Mouse (Mus musculus) bone marrow, adult 2 months (tissue): ENCODE data around the gene Zswim3.

Source experiments
- CTCF ChIP-seq: fragments of 200-500 bp; IDR thresholded peaks from 2 replicates; pipeline ENCODE4 v1.5.1; 2011; ENCODE audit warnings: low read length, control low read depth; ENCODE audit not compliant: control insufficient read depth, insufficient read depth
- POLR2A ChIP-seq: fragments of 200-500 bp; IDR thresholded peaks from 2 replicates; pipeline ENCODE4 v1.6.1; 2011; ENCODE audit warnings: low read depth, mild to moderate bottlenecking, control low read depth, low read length, borderline replicate concordance; ENCODE audit not compliant: control insufficient read depth

DNA sequence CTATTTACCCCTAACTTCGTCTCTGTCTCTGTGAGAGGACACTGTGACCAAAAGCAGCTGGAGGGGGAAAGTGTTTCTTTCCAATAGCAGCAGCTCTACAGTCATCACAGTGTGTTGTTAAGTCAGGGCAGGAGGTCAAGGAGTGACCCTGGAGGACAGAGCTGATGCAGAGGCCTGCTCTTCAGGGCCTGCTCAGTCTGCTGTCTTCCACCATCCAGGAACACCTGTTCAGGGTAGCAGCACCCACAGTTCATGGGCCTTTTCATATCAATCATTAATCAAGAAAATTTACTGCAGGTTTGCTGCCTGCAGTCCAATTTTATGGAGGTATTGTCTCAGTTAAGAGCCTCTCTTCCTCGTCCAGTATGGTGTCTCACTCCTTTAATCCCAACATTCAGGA, 8.7 kb downstream of the Zswim3 start:
- TF ChIP-seq POLR2A (no peak), CTCF (no peak)
